Mouse (Mus musculus) stomach, postnatal 0 days (tissue): ENCODE data around the gene Frrs1. TPM values are rescaled to one million over a fixed set of nuclear protein-coding genes. Genes with fewer than 3 reads are reported as not detected.

Experiments used
- ATAC-seq: fragments of 200-750 bp; cut with Nextera tagmentation; 2 replicates; pipeline ENCODE4 v1.8.0; 2017; ENCODE audit not compliant: low FRiP score, low TSS enrichment
- DNase-seq: peaks from one replicate; pipeline ENCODE4 v3.0.0-alpha.2; 2016; ENCODE audit warnings: low spot score
- H3K27ac ChIP-seq: fragments of 300-500 bp; sonication (generic); replicated peaks from 2 replicates; pipeline ENCODE4 v1.5.1; 2014; ENCODE audit warnings: mild to moderate bottlenecking, control low read depth
- H3K27me3 ChIP-seq: fragments of 300-500 bp; sonication (generic); 2 replicates; pipeline ENCODE4 v1.6.1; 2014; ENCODE audit warnings: low read length; ENCODE audit not compliant: control insufficient read depth, insufficient read depth
- H3K36me3 ChIP-seq: fragments of 300-500 bp; sonication (generic); 2 replicates; pipeline ENCODE4 v1.6.1; 2014; ENCODE audit warnings: low read length, mixed read lengths; ENCODE audit not compliant: control insufficient read depth, insufficient read depth
- H3K4me1 ChIP-seq: fragments of 300-500 bp; sonication (generic); replicated peaks from 2 replicates; pipeline ENCODE4 v1.6.1; 2014; ENCODE audit warnings: antibody characterized with exemption; ENCODE audit not compliant: control insufficient read depth, insufficient read depth
- H3K4me2 ChIP-seq: fragments of 300-500 bp; sonication (generic); replicated peaks from 2 replicates; pipeline ENCODE4 v1.6.1; 2014; ENCODE audit warnings: low read depth, mild to moderate bottlenecking, control low read depth, moderate library complexity
- H3K4me3 ChIP-seq: fragments of 300-500 bp; sonication (generic); 2 replicates; pipeline ENCODE4 v1.5.1; 2014; ENCODE audit warnings: low read depth, low read length, control low read depth
- H3K9ac ChIP-seq: fragments of 300-500 bp; sonication (generic); 2 replicates; pipeline ENCODE4 v1.6.1; 2014; ENCODE audit warnings: mild to moderate bottlenecking, low read length, control low read depth, mixed read lengths
- H3K9me3 ChIP-seq: fragments of 300-500 bp; sonication (generic); 2 replicates; pipeline ENCODE4 v1.6.1; 2016; ENCODE audit warnings: low read length; ENCODE audit not compliant: control insufficient read depth
- CTCF ChIP-seq: IDR thresholded peaks from 2 replicates; pipeline ENCODE4 v1.5.1; 2016; ENCODE audit warnings: antibody characterized with exemption, low read depth, mild to moderate bottlenecking, moderate library complexity
- EP300 ChIP-seq: optimal IDR thresholded peaks from 2 replicates; pipeline ENCODE3; 2016; ENCODE audit warnings: antibody characterized with exemption
- WGBS: fragments of 180-500 bp; shearing (Covaris S2); extraction: QIAGEN DNeasy Blood & Tissue Kit; methylation state at CpG from one replicate; pipeline ENCODE4 v1.1.7; 2014; 5-methylcytosine and 5-hydroxymethylcytosine counted together
- polyA plus RNA-seq: library from polyadenylated mRNA; unstranded; fragments of >200 nt; fragmentation: Nextera tagmentation; extraction: Ambion mirVana; gene quantifications from 2 replicates; pipeline ENCODE4 v1.2.1, GENCODE M21; 2015

Gene Frrs1
- polyA plus RNA-seq, 1 experiment from 2014 or later: 22.3 TPM

- Histone ChIP-seq H3K4me1 (no peaks in the 10 kb centered on the region), H3K9ac (no peak overlapping the region), H3K27ac (no peak overlapping the region), H3K27me3 (no peaks in the 10 kb centered on the region), H3K4me3 (no peak overlapping the region), H3K4me2 (no peak overlapping the region), H3K36me3 (no peaks in the 10 kb centered on the region), H3K9me3 (no peaks in the 10 kb centered on the region)
- ATAC-seq (no peak; the same call in 1 of the 2 replicates), DNase-seq (no peak)
- 58% methylated on average over 8 of the region's 8 CpGs for WGBS
- TF ChIP-seq CTCF (no peak), EP300 (no peak)
Measured at GRCm38 (mm10) chr3:116952242-116952899, 93.1 kb downstream of the Frrs1 start.

GRCm38 (mm10) chr3:116953366-116953765 lies 94.1 kb downstream of the Frrs1 start:
- Histone ChIP-seq H3K4me3 (no peak overlapping the region), H3K27me3 (no peaks in the 10 kb centered on the region), H3K4me1 (no peaks in the 10 kb centered on the region), H3K36me3 (no peaks in the 10 kb centered on the region), H3K9ac (no peak overlapping the region), H3K27ac (no peak overlapping the region), H3K4me2 (no peak overlapping the region), H3K9me3 (no peaks in the 10 kb centered on the region)
- ATAC-seq (no peak), DNase-seq (no peak)
- WGBS: 82% methylated on average over 6 of the region's 6 CpGs
- no peak for TF ChIP-seq EP300
- no peak for TF ChIP-seq CTCF

DNA sequence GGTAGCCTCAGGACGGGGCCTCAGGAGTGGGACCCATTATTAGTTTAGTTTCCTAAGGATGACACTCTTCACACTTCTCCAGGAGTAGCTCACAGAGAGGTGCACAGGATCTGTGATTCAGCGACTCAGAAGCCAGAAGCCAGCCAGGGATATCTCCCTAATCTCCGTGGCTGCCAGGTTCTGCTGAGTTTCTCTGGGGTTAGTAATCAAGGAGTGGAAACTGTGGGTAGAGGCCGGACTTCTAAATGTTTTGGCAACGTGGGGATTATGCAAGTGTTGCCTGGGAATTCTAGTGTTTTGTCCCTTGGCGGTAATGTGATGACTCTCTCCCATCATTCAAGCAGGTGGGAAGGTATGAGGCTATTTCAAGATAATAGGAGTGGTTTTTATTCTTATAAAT lies 95.8 kb downstream of the Frrs1 start:
- H3K27ac ChIP-seq: no peak overlapping the region
- no peak overlapping the region for H3K4me2 ChIP-seq
- no peak for ATAC-seq
- no peak for DNase-seq
- H3K36me3 ChIP-seq: no peaks in the 10 kb centered on the region
- H3K9ac ChIP-seq: no peak overlapping the region
- 62% methylated on average over 6 of the region's 6 CpGs for WGBS
- no peaks in the 10 kb centered on the region for H3K4me1 ChIP-seq
- no peaks in the 10 kb centered on the region for H3K9me3 ChIP-seq
- TF ChIP-seq CTCF: no peak
- no peak for TF ChIP-seq EP300
- no peak overlapping the region for H3K4me3 ChIP-seq
- H3K27me3 ChIP-seq: no peaks in the 10 kb centered on the region

Other genes with a start within 250 kb of the Frrs1 start
- gene Trmt13, start 244.9 kb upstream of the Frrs1 start, polyA plus RNA-seq: 12.6 and 13.0 TPM in 2 replicates
- gene Mfsd14a, start 196.8 kb upstream of the Frrs1 start, polyA plus RNA-seq: 50.4 and 51.1 TPM in 2 replicates
- not detected in 2 replicates for gene Gm43191, start 178.2 kb upstream of the Frrs1 start, polyA plus RNA-seq
- gene Slc35a3, start 146.6 kb upstream of the Frrs1 start, polyA plus RNA-seq: 25.2 and 25.3 TPM in 2 replicates
- gene Agl, start 51.3 kb upstream of the Frrs1 start, polyA plus RNA-seq: 8.9 and 9.1 TPM in 2 replicates
- gene 4930455H04Rik, start 108.8 kb downstream of the Frrs1 start, polyA plus RNA-seq: 0.07 TPM in 1 of 2 replicates, not detected in the other
- gene Palmd, start 109.5 kb downstream of the Frrs1 start, polyA plus RNA-seq: 6.4 and 7.6 TPM in 2 replicates